Mouse (Mus musculus) frontal cortex, postnatal 36 days (tissue): ENCODE data around the gene Nab2.

Experiments used
- DNase-seq, 2 experiments: peaks; one replicate each; pipeline ENCODE4 v3.0.0; 2022; ENCODE audit warnings: low spot score in 2 of 2

The Nab2 gene

DNA sequence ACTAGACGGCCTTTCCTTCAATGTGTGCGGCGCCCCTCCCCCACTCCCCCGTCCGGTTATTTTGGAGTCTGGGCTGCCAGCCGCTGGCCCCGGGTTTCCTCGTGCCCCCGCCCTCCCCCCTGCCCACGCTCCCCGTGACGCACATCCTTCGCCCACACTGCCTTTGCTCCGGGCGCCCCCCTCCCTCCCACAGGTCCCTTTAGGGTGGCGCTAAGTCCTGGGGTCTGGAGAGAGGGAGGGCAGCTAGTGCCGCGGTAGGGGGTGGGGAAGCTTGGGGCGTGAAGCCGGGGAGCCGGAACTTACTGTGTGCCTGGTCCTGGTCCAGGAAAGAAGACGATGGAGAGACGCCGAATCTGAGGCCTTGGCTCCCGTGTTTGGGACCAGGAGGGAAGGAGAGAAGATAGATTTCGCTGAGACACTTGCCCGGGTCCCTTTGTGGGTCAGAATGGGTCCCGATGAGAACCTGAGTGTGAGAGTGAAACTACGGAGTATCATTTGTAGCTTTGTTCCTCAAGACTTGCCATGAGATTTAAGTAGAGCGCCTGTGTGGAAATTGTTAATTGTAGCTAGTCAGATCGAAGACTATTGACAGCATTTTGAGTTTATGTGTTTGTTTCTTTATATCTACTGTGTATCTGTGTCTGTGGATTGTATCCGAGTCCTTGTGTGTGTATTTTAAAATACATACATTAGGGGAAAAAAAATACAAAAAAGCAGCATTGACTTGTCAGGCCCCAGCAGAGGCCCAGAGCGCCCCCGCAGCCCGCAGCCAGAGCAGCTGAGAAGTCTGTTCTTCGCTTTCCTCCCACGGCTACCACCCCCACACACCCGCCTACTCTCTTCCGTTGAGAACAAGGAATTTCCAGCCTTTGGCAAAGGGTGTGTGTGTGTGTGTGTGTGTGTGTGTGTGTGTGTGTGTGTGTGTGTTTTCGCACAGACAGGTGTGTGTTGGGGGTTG is at the start of gene Nab2:
Gene Nab2, minus strand, starts transcription at position 476 of the 958 bp plus-strand sequence.
- DNase-seq: peak; percentile 77 to 81

DNA sequence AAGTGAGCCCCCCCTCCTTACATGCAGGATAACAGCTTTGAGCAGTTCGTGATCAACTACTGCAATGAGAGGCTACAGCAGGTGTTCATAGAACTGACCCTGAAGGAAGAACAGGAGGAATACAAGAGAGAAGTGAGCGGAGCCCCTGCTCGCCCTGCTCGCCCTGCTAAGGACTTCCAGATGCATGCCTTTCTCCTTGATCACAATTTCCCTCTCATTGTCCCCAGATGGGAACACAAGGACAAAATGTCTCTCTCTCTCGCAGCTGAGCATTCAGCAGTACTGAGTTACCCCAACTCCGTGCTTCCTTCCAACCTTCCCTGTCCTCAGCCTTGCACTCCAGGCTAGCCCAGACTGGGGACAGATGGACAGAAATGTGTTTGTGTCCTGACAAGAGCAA is 44.4 kb upstream of the Nab2 start:
- DNase-seq: no peak

- no peak for DNase-seq
These were observed 42.0 kb upstream of the Nab2 start for GRCm38 (mm10) chr10:127710331-127710730.

DNA sequence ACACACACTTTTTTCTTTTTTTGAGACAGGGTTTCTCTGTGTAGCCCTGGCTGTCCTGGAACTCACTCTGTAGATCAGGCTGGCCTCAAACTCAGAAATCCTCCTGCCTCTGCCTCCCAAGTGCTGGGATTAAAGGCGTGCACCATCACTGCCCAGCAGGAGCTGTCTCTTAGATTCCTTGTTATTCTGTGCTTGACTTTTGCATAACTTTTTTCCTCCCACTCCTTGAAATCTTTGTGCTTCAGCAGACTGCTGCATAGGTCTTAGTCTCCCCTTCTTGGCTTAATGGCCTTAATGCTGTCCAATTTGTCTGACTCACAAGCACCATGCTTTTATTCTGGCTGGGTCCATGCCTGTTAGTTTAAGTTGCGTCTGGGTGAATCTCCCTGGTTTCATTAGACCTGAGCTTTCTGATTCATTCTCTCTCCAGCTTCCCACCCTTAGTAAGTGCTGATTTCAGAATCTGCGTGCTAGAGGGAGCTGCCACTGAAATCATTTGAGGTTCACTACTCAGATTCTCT is 40.5 kb upstream of the Nab2 start:
- DNase-seq: no peak

DNA sequence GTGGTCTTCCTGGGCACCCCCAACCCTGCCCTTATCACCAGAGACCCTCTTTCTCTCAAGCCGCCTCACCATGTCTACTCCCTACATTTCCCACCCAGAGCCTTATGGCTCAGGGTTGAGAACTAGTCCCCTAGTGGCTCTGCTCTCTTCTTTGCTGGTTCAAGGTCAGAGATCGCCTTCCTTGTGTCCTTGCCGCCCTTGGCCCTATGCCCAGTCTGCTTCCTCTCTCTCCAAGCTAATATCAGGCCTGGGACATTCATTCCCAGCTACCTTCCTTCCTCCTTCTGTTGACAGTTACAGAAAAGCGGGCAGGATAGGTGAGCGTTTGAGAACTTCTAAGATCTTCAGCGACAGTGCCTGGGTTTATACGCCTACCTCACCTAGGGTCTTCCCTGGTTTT is 39.4 kb upstream of the Nab2 start:
- DNase-seq: no peak

DNA sequence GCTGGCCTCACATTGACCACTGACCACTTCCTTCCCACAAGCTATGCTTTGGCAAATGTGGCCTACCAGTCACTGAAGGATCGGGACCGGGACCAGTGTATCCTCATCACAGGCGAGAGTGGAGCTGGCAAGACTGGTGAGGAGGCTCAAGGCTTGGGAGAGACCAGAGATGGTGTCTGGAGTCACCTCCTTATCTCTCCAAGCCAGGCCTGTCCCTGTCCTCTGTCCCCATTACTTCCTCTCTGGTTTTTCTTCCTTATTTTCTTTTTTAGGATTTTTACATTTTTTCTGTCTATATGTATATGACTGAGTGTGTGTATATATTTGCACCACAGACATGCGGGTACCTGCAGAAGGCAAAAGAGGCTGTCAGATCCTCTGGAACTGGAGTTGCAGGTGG is 37.4 kb upstream of the Nab2 start:
- no peak for DNase-seq

- DNase-seq: no peak
These were observed 36.4 kb upstream of the Nab2 start, which contains the start of gene Myo1a for GRCm38 (mm10) chr10:127704766-127705220. Myo1a (plus strand) TSS chr10:127705170.

- no peak for DNase-seq
These were observed 35.9 kb upstream of the Nab2 start for GRCm38 (mm10) chr10:127704293-127704692.

GRCm38 (mm10) chr10:127703299-127703698 is 34.9 kb upstream of the Nab2 start:
- no peak for DNase-seq

GRCm38 (mm10) chr10:127698966-127699365 is 30.6 kb upstream of the Nab2 start:
- no peak for DNase-seq

DNA sequence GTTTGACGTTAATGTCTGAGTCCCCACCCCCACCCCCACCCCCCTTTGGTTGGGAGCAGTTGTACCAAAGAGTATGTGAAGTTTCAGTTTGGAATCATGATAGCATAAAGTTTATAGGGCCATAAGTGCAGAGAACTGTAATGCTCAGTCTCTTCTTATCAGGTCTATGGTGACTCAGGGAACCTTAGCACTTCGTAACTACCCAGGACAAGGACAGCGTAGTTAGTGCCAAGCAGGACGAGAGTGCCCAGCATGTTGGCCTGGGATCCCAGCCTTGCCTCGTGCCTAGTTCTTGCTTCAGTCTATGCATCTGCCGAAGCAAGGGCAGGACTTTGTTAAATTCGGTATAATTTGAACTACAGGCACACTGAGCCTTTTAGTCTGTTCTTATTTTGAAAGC is 27.4 kb upstream of the Nab2 start:
- no peak for DNase-seq

GRCm38 (mm10) chr10:127694636-127695035 is 26.3 kb upstream of the Nab2 start:
- DNase-seq: peak in 1 of 2 experiments; percentile 30

- no peak for DNase-seq
These were observed 22.7 kb upstream of the Nab2 start for GRCm38 (mm10) chr10:127691053-127691452.

DNA sequence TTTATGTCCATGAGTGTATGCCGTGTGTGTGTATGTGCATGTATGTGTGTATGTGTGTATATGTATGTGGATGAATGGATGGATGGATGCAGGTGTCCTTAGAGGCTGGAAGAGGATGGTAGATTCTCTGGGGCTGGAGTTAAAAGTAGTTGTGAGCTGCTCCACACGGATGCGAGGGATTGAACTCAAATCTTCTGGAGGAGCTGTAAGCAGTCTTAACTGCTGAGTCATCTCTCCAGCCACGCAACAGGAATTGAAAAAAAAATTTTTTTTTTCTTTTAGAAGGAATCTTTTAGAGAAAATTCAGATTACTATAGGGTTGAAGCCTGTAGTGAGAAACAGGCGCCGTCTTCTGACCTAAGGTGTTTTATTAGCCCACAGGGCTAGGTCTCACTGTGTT is 14.5 kb upstream of the Nab2 start:
- no peak for DNase-seq

GRCm38 (mm10) chr10:127679881-127680280 is 11.5 kb upstream of the Nab2 start:
- no peak for DNase-seq

- DNase-seq: no peak
These were observed 10.8 kb upstream of the Nab2 start for GRCm38 (mm10) chr10:127679208-127679607.

DNA sequence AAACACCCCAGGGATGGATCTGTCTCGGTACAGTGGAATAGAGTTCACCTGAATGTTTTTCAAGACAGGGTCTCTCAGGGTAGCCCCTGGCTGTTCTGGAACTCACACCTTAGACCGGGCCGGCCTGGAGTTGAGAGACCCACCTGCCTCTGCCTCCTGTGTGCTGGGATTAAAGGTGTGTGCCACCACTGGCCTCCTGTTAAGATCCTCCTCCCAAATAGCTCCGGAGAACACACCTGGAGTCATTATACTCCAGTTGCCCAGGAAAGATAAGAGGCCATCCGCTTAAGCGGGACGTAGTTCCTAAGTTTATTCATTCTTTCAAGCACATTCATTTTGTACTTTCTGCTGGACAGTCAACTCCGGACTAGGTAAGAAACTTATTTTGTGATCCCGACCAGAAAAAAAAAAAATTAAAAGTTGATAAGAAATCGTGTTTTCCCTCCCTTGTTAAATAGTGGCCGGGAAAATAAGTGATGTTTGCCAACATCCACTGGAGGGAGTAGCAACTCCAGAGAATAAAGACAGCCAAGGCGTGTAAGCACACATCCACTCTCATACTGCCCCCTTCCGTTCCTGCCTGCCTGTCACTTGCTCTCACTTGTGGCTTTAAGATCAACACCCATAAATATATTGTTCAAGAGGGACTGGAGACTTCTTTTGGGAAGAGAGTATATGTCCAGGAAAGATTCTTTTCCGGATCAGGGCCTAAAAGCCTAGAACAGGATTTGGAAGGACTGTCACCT is 9.4 kb upstream of the Nab2 start:
- DNase-seq: peak; percentile 28 to 67

GRCm38 (mm10) chr10:127676691-127677548 is 8.6 kb upstream of the Nab2 start:
- peak; percentile 88 to 95 for DNase-seq

DNA sequence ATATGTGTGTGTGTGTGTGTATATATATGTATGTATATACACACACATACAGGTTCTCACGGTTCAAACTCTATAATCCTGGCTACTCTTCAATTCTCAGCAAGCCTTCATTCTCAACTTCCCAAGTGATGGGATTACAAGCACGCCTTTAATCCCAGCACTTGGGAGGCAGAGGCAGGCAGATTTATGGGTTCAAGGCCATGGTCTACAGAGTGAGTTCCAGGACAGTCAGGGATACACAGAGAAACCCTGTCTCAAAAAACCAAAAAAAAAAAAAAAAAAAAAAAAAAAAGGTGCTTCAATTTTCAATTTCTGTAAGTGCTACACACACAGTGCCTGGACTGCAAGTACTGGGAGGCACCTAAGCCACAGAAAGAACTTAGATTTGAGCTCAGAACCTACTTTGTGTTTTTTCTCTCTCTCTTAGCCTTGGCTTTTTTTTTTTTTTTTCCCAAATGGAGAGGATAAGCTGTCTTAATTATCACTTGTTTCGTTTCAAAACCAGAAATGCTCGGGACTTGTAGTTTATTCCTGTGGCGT is 7.6 kb upstream of the Nab2 start:
- no peak for DNase-seq

GRCm38 (mm10) chr10:127674794-127675522 is 6.6 kb upstream of the Nab2 start:
- DNase-seq: peak; percentile 84 to 97
